Mouse (Mus musculus) heart, adult 2 months (tissue): ENCODE data around the gene Ppp2r5c. TPM values are rescaled to one million over a fixed set of nuclear protein-coding genes. Genes with fewer than 3 reads are reported as not detected.

Experiments used
- DNase-seq, 2 experiments: peaks; one replicate each; pipeline ENCODE4 v3.0.0; 2021
- H3K27ac ChIP-seq: fragments of 200-600 bp; 2 replicates; pipeline ENCODE4 v1.8.1; 2022
- H3K27me3 ChIP-seq: fragments of 200-500 bp; 2 replicates; pipeline ENCODE4 v1.6.1; 2012; ENCODE audit warnings: mild to moderate bottlenecking, low read length, inconsistent platforms, mixed read lengths; ENCODE audit not compliant: control insufficient read depth, insufficient read depth
- H3K36me3 ChIP-seq: fragments of 200-500 bp; 2 replicates; pipeline ENCODE4 v1.6.1; 2012; ENCODE audit warnings: low read length, inconsistent platforms; ENCODE audit not compliant: control insufficient read depth, insufficient read depth
- H3K4me1 ChIP-seq: fragments of 200-500 bp; 2 replicates; pipeline ENCODE4 v1.6.1; 2011; ENCODE audit warnings: low read length; ENCODE audit not compliant: control insufficient read depth, insufficient read depth
- H3K4me3 ChIP-seq: fragments of 200-600 bp; 2 replicates; pipeline ENCODE4 v1.8.1; 2022
- H3K79me2 ChIP-seq: fragments of 200-500 bp; replicated peaks from 2 replicates; pipeline ENCODE4 v1.6.1; 2012; ENCODE audit warnings: mild to moderate bottlenecking, inconsistent platforms, low read length, moderate library complexity, mixed read lengths; ENCODE audit not compliant: control insufficient read depth, insufficient read depth
- H3K9ac ChIP-seq: fragments of 200-500 bp; 2 replicates; pipeline ENCODE4 v1.6.1; 2012; ENCODE audit warnings: low read depth, mild to moderate bottlenecking, control low read depth, inconsistent platforms, low read length, mixed read lengths
- CTCF ChIP-seq: fragments of 200-600 bp; IDR thresholded peaks from 2 replicates; pipeline ENCODE4 v1.8.1; 2022; ENCODE audit warnings: antibody characterized with exemption, mild to moderate bottlenecking, moderate library complexity
- EP300 ChIP-seq: fragments of 200-500 bp; IDR thresholded peaks from 2 replicates; pipeline ENCODE4 v1.6.1; 2011; ENCODE audit warnings: low read depth, low read length, control low read depth; ENCODE audit not compliant: insufficient read depth
- POLR2A ChIP-seq: fragments of 200-500 bp; IDR thresholded peaks from 2 replicates; pipeline ENCODE4 v1.6.1; 2011; ENCODE audit warnings: mild to moderate bottlenecking, low read depth, low read length, control low read depth; ENCODE audit not compliant: insufficient read depth
- WGBS: fragments of 180-500 bp; shearing (Covaris S2); methylation state at CpG from one replicate; pipeline ENCODE4 v1.1.7; 2018; 5-methylcytosine and 5-hydroxymethylcytosine counted together
- intact Hi-C: fragments of 180-260 bp; cut with DNase I; formaldehyde crosslinking; loops from one replicate; pipeline ENCODE4 v1.15.1; 2025
- polyA plus RNA-seq: library from polyadenylated mRNA; depleted of rRNA; stranded (reverse); fragments of >200 nt; gene quantifications from 2 replicates; pipeline ENCODE4 v1.2.3, GENCODE M21; 2012
- total RNA-seq, 2 experiments: library from RNA; stranded (reverse); gene quantifications; 2 replicates each; pipeline ENCODE4 v1.2.3; 2021

Ppp2r5c gene
- total and polyA plus RNA-seq, 3 experiments, result 41.7 to 93.7 (median 90.9) TPM

DNA sequence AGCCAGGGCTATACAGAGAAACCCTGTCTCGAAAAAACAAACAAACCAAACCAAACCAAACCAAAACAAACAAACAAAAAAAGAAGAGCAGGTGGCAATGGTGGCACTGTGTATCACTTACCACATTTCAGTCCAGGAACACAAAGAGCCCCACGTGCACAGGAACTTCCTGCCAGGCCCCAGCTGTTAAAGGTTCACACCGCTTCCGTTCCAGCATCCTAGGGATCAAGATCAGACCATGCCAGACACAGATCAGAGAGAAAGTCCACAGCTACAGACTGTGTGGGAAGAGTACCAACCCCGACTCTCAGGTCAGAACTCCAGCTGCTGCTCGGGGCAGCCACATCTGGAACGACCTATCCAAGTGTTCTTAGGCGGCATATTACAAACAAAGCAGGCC, 16.8 kb downstream of the Ppp2r5c start:
- Histone ChIP-seq H3K36me3 (no peaks in the 10 kb centered on the region), H3K27ac (no peak overlapping the region), H3K9ac (no peak overlapping the region), H3K4me3 (no peak overlapping the region), H3K27me3 (no peaks in the 10 kb centered on the region), H3K79me2 (no peaks in the 10 kb centered on the region), H3K4me1 (peaks cover 11% of the 10 kb centered on the region)
- no peak for DNase-seq
- intact Hi-C loops, result no loop called here
- 65% methylated on average over 8 of the region's 8 CpGs for WGBS
- TF ChIP-seq POLR2A (no peak), CTCF (no peak), EP300 (no peak)

DNA sequence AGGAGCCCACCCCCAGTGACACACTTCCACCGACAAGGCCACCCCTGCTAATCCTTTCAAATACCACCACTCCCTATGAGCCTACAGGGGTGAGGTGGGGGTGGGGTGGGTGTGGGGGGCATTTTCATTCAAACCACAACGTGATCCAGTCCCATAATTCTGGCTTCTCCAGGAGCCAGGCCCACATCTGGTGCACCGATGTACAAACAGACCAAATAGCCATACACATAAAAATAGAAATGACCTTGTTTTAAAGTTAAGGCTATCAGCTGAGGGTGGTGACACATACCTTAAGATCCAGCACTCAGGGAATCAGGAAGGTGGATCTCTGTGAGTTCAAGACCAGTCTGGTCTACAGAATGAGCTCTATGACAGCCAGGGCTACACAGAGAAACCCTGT, 24.5 kb downstream of the Ppp2r5c start:
- Histone ChIP-seq H3K79me2 (no peaks in the 10 kb centered on the region), H3K9ac (no peak overlapping the region), H3K4me3 (no peak overlapping the region), H3K27ac (no peak overlapping the region), H3K36me3 (no peaks in the 10 kb centered on the region), H3K4me1 (peaks cover 2% of the 10 kb centered on the region), H3K27me3 (no peaks in the 10 kb centered on the region)
- no peak for DNase-seq
- intact Hi-C loops, result no loop called here
- 53% methylated on average over 3 of the region's 3 CpGs for WGBS
- no peak for TF ChIP-seq POLR2A
- no peak for TF ChIP-seq EP300
- no peak for TF ChIP-seq CTCF

GRCm38 (mm10) chr12:110472247-110472646, 25.3 kb downstream of the Ppp2r5c start:
- intact Hi-C loops, result no loop called here
- Histone ChIP-seq H3K9ac (no peak overlapping the region), H3K4me1 (peaks cover 3% of the 10 kb centered on the region), H3K27ac (no peak overlapping the region), H3K27me3 (no peaks in the 10 kb centered on the region), H3K4me3 (no peak overlapping the region), H3K79me2 (no peaks in the 10 kb centered on the region), H3K36me3 (no peaks in the 10 kb centered on the region)
- WGBS, result 79% methylated on average over 3 of the region's 3 CpGs
- no peak for DNase-seq
- TF ChIP-seq EP300 (no peak), POLR2A (no peak), CTCF (no peak)

- no peak overlapping the region for H3K9ac ChIP-seq
- H3K4me1 ChIP-seq, result peaks cover 5% of the 10 kb centered on the region
- no peak overlapping the region for H3K4me3 ChIP-seq
- no peaks in the 10 kb centered on the region for H3K79me2 ChIP-seq
- 61% methylated on average over 8 of the region's 8 CpGs for WGBS
- no peak overlapping the region for H3K27ac ChIP-seq
- H3K27me3 ChIP-seq, result no peaks in the 10 kb centered on the region
- no peaks in the 10 kb centered on the region for H3K36me3 ChIP-seq
- no peak for DNase-seq
- no peak for TF ChIP-seq EP300
- TF ChIP-seq CTCF, result no peak
- TF ChIP-seq POLR2A, result no peak
- intact Hi-C loops, result no loop called here
Observed at GRCm38 (mm10) chr12:110474497-110474896, 27.6 kb downstream of the Ppp2r5c start.

DNA sequence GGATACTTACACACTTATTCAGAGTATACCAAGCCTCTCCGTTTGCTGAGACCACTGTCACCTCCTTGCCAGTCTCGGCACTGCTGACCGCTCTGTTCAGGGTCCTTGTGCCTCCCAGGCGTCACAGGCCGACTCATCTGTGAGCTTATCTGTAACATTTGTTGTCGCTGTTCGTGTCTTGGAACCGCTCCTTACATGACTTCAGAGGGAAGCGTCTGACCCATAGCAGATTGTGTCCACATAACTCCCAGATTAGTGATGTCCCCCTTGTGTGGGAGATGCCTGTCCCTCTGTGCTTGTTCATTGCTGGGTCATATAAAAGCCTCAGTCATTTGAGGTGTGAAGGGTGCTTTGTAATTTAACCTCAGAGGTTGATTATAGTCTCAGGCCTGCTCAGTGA, 29.6 kb downstream of the Ppp2r5c start:
- peaks cover 5% of the 10 kb centered on the region for H3K4me1 ChIP-seq
- no peaks in the 10 kb centered on the region for H3K79me2 ChIP-seq
- intact Hi-C loops, result no loop called here
- TF ChIP-seq EP300, result no peak
- no peak for DNase-seq
- H3K9ac ChIP-seq, result no peak overlapping the region
- no peak overlapping the region for H3K4me3 ChIP-seq
- no peaks in the 10 kb centered on the region for H3K27me3 ChIP-seq
- WGBS, result 55% methylated on average over 9 of the region's 9 CpGs
- H3K27ac ChIP-seq, result no peak overlapping the region
- no peaks in the 10 kb centered on the region for H3K36me3 ChIP-seq

- peaks cover 5% of the 10 kb centered on the region for H3K4me1 ChIP-seq
- H3K4me3 ChIP-seq, result no peak overlapping the region
Observed at GRCm38 (mm10) chr12:110477906-110478305, 31.0 kb downstream of the Ppp2r5c start.

More at GRCm38 (mm10) chr12:110477906-110478305, 31.0 kb downstream of the Ppp2r5c start:
- TF ChIP-seq EP300 (no peak), CTCF (no peak), POLR2A (no peak)
- H3K27me3 ChIP-seq, result no peaks in the 10 kb centered on the region
- H3K36me3 ChIP-seq, result no peaks in the 10 kb centered on the region
- H3K27ac ChIP-seq, result no peak overlapping the region; the same call in 1 of the 2 replicates
- H3K79me2 ChIP-seq, result no peaks in the 10 kb centered on the region
- 87% methylated on average over 8 of the region's 8 CpGs for WGBS
- no peak for DNase-seq
- intact Hi-C loops, result no loop called here
- H3K9ac ChIP-seq, result no peak overlapping the region
